Mouse (Mus musculus): ENCODE results near the gene Zbtb16. TPM values are rescaled to one million over a fixed set of nuclear protein-coding genes. Genes with fewer than 3 reads are reported as not detected.

Zbtb16 gene
- polyA plus RNA-seq, 1 experiment: 7.4 TPM

- DNase-seq (ENCODE audit: low spot score): no peak
These were observed 68.2 kb downstream of the Zbtb16 start for GRCm38 (mm10) chr9:48767666-48768432.

GRCm38 (mm10) chr9:48765927-48766326 lies 70.1 kb downstream of the Zbtb16 start:
- no peak for DNase-seq (ENCODE audit: low spot score)

DNA sequence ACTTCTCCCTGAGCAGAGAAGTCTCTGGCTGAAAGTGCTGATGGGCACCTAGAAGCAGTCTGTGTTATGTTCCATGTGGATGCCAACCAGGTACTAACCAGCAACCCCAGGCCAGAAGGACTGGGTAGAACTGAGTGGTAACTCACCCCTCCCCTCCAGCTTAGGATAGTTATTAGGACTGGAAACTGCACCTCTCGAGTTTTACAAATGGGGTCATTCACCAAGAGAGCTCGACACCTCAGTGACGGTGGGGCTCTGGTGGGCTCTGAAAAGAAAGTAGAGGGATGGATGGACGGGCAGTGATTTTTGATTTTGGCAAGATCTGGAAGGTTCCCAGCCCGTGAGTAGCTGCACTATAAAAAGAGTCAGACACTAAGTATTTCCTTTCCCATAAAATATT lies 71.7 kb downstream of the Zbtb16 start:
- no peak for DNase-seq (ENCODE audit: low spot score)

DNA sequence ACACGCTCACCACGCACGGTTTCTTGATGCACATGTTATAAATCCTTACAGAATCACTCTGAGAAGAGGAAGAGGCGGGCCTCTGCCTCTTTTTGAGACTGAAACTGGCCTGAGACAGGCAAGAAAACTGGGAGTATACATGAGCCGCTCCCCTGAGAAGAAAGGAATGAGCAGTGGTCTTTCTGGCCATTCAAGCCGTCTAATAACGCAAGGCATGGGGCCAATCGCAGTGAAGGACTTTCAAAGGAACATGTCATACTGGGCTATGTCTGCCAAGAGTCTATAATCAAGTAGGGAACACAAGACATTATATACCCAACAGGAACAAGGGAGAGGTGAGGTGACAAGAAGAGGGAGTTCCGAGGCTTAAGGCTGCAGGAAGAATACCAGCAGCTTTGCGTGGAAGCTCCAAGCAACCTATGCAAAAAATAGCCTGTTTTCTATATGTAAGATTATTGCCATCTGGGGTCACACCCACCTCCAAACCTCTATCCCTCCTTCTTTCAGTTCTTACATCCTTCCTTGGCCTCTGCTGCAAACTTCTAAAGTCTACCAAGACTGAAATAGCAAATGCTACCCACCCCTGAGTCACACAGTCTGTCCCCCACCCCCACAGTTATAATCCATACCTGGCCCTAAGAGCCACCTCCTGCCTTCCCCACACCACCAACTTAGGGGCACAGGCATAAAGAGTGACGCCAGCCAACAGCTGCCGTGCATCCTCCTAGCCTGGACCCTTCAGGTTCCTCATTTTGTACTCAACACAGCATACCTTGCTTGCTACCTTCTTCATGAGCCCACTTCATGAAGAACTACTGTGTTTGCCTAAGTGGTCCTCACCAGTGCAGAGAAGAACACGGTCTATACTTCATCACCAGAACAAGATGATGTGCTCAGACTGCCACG lies 74.0 kb downstream of the Zbtb16 start:
- no peak for DNase-seq (ENCODE audit: low spot score)

- no peak for DNase-seq (ENCODE audit: low spot score)
These were observed 74.9 kb downstream of the Zbtb16 start for GRCm38 (mm10) chr9:48761175-48761556.

DNA sequence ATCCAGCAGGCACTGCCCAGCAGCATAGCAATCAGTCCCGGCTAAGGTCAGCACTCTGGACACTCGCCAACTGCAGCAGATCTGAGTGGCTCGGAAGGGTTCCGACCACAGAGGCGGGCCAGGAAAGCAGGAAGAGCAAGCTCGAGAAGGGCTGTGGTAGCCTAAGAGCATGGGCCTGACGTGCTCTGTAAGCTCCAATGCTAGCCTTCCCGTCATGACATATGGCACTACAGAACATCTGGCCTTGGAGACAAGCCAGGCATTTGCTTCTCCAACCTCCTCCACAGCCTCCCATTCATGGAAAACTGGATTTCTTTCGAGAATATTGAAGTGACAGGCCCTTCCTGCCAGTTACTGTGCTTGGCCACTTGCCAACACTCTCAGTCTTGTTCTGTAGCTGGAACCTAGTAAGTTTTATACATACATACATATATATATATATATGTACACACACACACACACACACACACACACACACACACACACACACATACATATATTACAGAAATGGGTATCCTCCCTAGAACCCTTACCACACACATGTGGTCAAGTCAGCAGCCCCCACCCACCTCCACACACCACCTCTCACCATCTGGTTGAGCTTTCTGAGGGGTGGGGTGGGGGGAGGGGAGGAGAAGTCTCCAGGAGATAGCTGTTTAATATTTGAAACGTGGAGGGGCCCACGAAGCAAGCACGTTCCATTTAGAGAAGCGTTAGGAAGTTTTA lies 75.4 kb downstream of the Zbtb16 start:
- no peak for DNase-seq (ENCODE audit: low spot score)

GRCm38 (mm10) chr9:48759098-48759497 lies 76.9 kb downstream of the Zbtb16 start:
- DNase-seq (ENCODE audit: low spot score): no peak

DNA sequence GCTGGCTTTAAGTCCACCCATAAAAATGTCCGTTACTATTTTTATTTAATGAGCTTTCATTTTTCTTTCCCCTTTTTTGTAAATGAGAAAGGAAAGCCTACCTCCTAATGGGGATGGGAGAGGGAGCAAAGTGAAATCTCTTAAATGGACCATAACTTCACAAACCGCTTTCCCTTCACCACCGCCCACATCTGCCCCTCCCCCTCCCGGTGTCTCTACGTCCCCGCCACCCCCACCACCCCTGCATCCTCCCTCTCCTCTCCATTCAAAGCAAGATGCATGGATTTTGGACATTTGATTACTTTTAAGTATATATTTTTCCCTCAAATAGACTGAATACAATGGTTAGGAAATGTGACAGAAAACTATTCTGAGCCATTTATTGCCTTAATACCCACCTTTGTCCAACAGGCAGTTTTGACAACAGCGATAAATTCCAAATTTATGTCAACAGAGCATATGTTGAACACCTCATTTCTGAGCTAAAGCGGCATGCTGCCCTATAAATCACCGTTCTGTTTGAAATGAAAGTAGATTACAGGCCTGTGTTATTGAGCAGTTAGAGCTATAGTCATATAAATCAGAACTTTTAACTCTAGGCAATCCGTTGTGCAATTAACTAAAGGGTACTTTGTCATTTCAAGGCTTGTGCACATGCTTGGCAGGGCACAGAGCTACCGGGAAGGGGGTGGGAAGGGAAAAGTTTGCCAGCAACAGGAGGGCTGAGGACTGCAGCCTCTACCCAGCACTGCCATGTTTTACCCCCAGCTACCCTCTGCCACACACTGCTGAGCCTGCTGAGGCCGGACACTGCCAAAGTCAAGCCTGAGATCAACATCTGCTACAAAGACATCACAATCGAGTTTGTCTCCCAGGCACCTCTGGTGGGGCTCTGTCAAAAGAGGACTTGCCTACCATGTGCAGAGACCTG lies 78.1 kb downstream of the Zbtb16 start:
- DNase-seq (ENCODE audit: low spot score): no peak

- DNase-seq (ENCODE audit: low spot score): no peak
These were observed 79.7 kb downstream of the Zbtb16 start for GRCm38 (mm10) chr9:48756261-48756812.

- no peak for DNase-seq (ENCODE audit: low spot score)
These were observed 80.5 kb downstream of the Zbtb16 start for GRCm38 (mm10) chr9:48755438-48756070.

DNA sequence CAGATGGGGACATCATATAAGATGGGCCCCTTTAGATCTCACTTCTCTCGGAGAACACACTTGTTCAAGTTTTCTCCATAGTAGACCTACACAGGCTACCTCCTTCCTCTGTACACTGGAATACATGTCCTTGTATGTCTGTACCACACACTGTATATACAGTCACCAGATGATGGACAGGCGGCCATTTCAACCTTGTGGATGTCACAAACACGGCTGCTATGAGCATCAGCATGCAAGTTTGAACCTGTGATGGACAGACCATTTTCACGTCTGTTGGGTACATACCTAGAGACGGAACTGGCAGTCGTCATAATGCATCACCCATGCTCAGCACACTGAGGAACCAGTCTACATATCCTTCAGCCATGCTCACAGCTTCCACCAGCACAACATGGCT lies 81.6 kb downstream of the Zbtb16 start:
- no peak for DNase-seq (ENCODE audit: low spot score)

DNA sequence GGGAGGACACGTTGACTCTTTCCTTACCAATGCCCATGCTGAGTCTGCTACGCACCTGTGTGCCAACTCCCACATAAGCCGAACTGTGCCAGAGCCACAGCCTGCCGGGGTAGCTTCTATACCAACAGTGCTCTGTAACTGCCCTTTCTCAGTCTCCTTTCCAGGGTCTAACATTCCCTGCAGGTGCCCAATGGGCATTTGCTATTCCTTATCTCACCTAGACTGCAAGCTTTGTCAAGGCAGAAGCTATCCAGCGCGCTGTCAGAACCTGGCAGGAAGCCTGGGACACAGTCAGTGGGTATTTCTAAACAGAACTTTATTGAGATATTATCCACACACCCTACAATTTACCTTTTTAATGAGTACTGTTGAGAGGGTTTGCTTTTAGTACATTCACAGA lies 82.1 kb downstream of the Zbtb16 start:
- DNase-seq (ENCODE audit: low spot score): no peak

DNA sequence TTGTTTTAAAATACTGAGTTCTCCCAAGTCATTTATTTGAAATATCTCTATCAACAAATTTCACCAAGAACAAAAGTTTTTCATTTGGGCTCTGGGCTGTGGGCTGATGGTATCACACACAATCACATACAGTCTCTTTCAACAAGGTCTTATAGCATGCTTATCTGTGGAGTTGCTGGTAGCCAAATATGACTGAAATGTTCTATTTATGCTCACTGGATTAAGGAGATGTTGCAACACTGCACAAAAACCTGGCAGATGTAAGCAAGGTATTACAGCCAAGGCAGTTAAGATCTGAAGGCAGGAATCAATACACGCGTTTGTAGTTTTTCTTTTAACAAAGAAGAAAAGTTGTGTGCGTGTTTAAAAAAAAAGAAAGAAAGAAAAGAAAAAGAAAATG lies 84.1 kb downstream of the Zbtb16 start:
- no peak for DNase-seq (ENCODE audit: low spot score)

DNA sequence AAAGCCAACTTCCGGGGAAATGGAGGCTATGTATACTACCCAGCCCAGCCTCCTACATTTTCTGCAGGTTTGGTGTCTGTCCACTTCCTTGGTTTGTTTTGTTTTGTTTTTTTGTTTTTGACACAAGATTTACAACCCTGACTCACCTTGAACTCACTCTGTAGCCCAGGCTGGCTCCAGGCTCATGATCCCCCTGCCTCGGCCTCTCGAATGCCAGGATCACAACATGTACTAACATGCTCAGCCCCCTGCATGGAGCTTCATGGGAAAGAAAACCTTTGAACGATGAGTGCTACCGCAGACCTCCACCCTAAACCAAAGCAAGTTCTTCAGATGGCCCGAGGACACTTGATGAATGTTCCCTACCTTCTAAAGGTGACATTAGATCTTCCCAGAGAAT lies 86.4 kb downstream of the Zbtb16 start:
- DNase-seq (ENCODE audit: low spot score): no peak

GRCm38 (mm10) chr9:48749168-48749567 lies 86.9 kb downstream of the Zbtb16 start:
- no peak for DNase-seq (ENCODE audit: low spot score)

GRCm38 (mm10) chr9:48748761-48749160 lies 87.3 kb downstream of the Zbtb16 start:
- no peak for DNase-seq (ENCODE audit: low spot score)

DNA sequence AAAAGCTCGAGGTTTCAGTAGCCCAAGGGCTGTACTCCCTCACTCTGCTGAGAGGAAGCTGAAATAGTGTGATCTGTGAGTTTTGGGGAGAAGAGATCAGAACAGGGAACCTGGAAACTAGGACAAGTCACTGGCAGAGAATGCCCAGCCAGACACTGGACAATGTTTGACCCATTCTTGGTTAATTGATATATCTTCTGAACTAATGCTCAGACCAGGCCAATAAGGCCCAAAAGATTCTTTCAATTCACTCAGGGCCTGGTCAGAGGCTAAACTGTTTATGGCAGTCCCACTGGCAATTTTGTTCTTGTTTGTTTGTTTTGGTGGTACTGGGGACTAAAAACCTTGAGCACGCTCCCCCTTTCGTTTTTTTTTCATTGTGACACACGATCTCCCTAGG lies 87.8 kb downstream of the Zbtb16 start:
- no peak for DNase-seq (ENCODE audit: low spot score)

DNA sequence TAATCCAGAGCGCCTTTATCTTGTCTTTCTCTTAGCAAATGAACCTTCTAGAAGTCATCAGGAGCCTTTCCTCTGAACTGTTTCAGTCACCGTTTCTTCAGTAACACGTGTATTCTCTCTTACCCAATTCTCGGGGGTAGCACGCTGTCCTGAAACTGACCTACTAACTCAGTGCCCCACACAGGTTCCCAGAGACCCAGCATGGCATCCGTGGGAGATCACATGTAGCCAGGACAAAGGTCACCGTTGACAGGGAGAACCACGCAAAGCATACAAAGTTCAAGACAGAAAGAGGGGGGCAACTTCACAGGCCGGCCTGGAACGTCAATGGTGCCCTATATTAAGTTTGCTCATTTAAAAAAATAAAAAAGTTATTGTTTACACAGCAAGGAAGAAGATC lies 89.5 kb downstream of the Zbtb16 start:
- DNase-seq (ENCODE audit: low spot score): no peak

GRCm38 (mm10) chr9:48745347-48746119 lies 90.5 kb downstream of the Zbtb16 start:
- no peak for DNase-seq (ENCODE audit: low spot score)

DNA sequence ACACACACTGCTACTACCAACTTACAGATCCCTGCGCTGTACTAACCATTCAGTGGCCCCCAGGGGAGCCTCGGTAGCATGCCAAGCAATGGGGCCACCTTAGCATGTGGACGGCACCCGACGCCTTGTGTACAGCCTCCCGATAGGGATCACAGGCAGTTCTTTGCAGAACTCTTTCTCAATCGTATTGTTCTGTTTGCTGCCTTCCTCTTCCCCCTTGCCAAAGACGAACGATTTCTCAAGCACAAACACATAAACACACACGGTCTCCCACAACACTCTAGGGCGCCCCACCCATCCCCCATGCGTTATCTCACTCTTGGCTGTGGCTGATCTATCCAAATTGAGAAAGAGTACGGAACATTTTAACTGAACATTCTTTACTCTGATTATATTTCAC lies 91.1 kb downstream of the Zbtb16 start:
- no peak for DNase-seq (ENCODE audit: low spot score)
